Comparison of ENCODE assay signal across 9 mouse cellular contexts in genomic region chr5:99157973-99158372, GRCm38 (mm10).
DNase-seq lines count a peak whose midpoint lies in the region; ATAC-seq and TF ChIP-seq lines count a peak whose summit lies in the region.
"Had no signal": no experiment of that assay in that cellular context is flagged by ENCODE, and none has a peak within 500 bp of the region (broad histone marks: within the 10 kb centered on the region; RNA-seq: fewer than 3 reads in every experiment).

No protein-coding gene starts in this region.

- no peaks in the 10 kb centered on the region for H3K9me3 ChIP-seq in intestine, embryonic 14.5 days (ENCODE audit: control insufficient read depth, low read length)
- no peaks in the 10 kb centered on the region for H3K9me3 ChIP-seq in intestine, embryonic 15.5 days
- H3K9me3 ChIP-seq in midbrain, postnatal 0 days (ENCODE audit: low read length), result no peaks in the 10 kb centered on the region
- H3K9me3 ChIP-seq: embryonic facial prominence, embryonic 15.5 days had no signal

- ATAC-seq in intestine, embryonic 14.5 days (replicated peaks; ENCODE audit: low FRiP score, low TSS enrichment, low read depth), result no peak
- no peak for ATAC-seq in intestine, embryonic 15.5 days
- ATAC-seq in midbrain, postnatal 0 days (ENCODE audit: low FRiP score), result no peak
- ATAC-seq in monocyte, adult 5-6 weeks (replicated peaks; ENCODE audit: insufficient number of reproducible peaks, low FRiP score, low TSS enrichment, poor library complexity, severe bottlenecking), result no peak

- H3K27ac ChIP-seq in intestine, embryonic 14.5 days (ENCODE audit: low read depth), result no peak overlapping the region
- no peak overlapping the region for H3K27ac ChIP-seq in intestine, embryonic 15.5 days
- no peak overlapping the region for H3K27ac ChIP-seq in left cerebral cortex, adult 2 months
- H3K27ac ChIP-seq in midbrain, postnatal 0 days (ENCODE audit: low read depth, low read length), result no peak overlapping the region
- H3K27ac ChIP-seq: embryonic facial prominence, embryonic 15.5 days had no signal

- H3K27me3 ChIP-seq in intestine, embryonic 14.5 days (replicated peaks; ENCODE audit: control insufficient read depth, insufficient read depth, low read length), result no peaks in the 10 kb centered on the region
- H3K27me3 ChIP-seq in intestine, embryonic 15.5 days (replicated peaks), result no peaks in the 10 kb centered on the region
- no peaks in the 10 kb centered on the region for H3K27me3 ChIP-seq in midbrain, postnatal 0 days (ENCODE audit: insufficient read depth, low read length)
- H3K27me3 ChIP-seq: embryonic facial prominence, embryonic 15.5 days had no signal

- 6% methylated on average over 1 of the region's 1 CpGs for WGBS in intestine, embryonic 14.5 days
- 8% methylated on average over 1 of the region's 1 CpGs for WGBS in intestine, embryonic 15.5 days
- WGBS in midbrain, postnatal 0 days, result 30% methylated on average over 1 of the region's 1 CpGs

- H3K9ac ChIP-seq in intestine, embryonic 14.5 days (ENCODE audit: low read length), result no peak overlapping the region
- H3K9ac ChIP-seq in intestine, embryonic 15.5 days, result no peak overlapping the region
- no peak overlapping the region for H3K9ac ChIP-seq in midbrain, postnatal 0 days (replicated peaks; ENCODE audit: low read length, poor library complexity, severe bottlenecking)
- H3K9ac ChIP-seq: embryonic facial prominence, embryonic 15.5 days had no signal

- intact Hi-C loops in gastrocnemius, postnatal 14 days (cut with DNase I; ENCODE audit: low total_unique reads), result loop anchor here (10.0 kb wide), 1 partner anchor 263 kb away; no protein-coding TSS in a partner anchor
- intact Hi-C loops in left cerebral cortex, adult 2 months (cut with DNase I), result loop anchor here (1.0 to 2.0 kb wide), 2 partner anchors 256 to 811 kb away; no protein-coding TSS in a partner anchor

- TF ChIP-seq CTCF in left cerebral cortex, adult 2 months (IDR thresholded peaks at IDR 0.05), result peak; percentile 68
- TF ChIP-seq CTCF in midbrain, postnatal 0 days (IDR thresholded peaks at IDR 0.05), result peak; percentile 87

- H3K36me3 ChIP-seq in intestine, embryonic 14.5 days (ENCODE audit: control insufficient read depth, insufficient read depth, low read length), result no peaks in the 10 kb centered on the region
- no peaks in the 10 kb centered on the region for H3K36me3 ChIP-seq in intestine, embryonic 15.5 days
- no peaks in the 10 kb centered on the region for H3K36me3 ChIP-seq in midbrain, postnatal 0 days (ENCODE audit: insufficient read depth, low read length)
- H3K36me3 ChIP-seq: embryonic facial prominence, embryonic 15.5 days had no signal

- no peaks in the 10 kb centered on the region for H3K4me1 ChIP-seq in intestine, embryonic 14.5 days (replicated peaks; ENCODE audit: control insufficient read depth, insufficient read depth, low read length)
- no peaks in the 10 kb centered on the region for H3K4me1 ChIP-seq in intestine, embryonic 15.5 days (replicated peaks)
- H3K4me1 ChIP-seq in midbrain, postnatal 0 days (ENCODE audit: insufficient read depth, low read length), result no peaks in the 10 kb centered on the region
- H3K4me1 ChIP-seq: embryonic facial prominence, embryonic 15.5 days had no signal

- DNase-seq in intestine, embryonic 14.5 days (ENCODE audit: low spot score), result peak; percentile 68
- DNase-seq in MN1 (ENCODE audit: low spot score), result peak; percentile 29
- DNase-seq in cerebellum, adult 8-10 months, result peak; percentile 7
- peak; percentile 31 for DNase-seq in gastrocnemius, postnatal 14 days
- DNase-seq in left cerebral cortex, adult 2 months (ENCODE audit: extremely low spot score in 1 of 2, low spot score in 2 of 2), result peak; percentile 39 to 57
- peak; percentile 82 for DNase-seq in midbrain, postnatal 0 days (ENCODE audit: low spot score)

- no peak overlapping the region for H3K4me3 ChIP-seq in intestine, embryonic 14.5 days (ENCODE audit: low read depth, low read length)
- H3K4me3 ChIP-seq in intestine, embryonic 15.5 days (replicated peaks), result no peak overlapping the region
- H3K4me3 ChIP-seq in left cerebral cortex, adult 2 months, result no peak overlapping the region
- H3K4me3 ChIP-seq in midbrain, postnatal 0 days (ENCODE audit: low read depth, low read length), result no peak overlapping the region
- H3K4me3 ChIP-seq: embryonic facial prominence, embryonic 15.5 days had no signal

- no peak overlapping the region for H3K4me2 ChIP-seq in intestine, embryonic 14.5 days (ENCODE audit: low read length)
- H3K4me2 ChIP-seq in intestine, embryonic 15.5 days (replicated peaks), result no peak overlapping the region
- no peak overlapping the region for H3K4me2 ChIP-seq in midbrain, postnatal 0 days (ENCODE audit: low read depth, low read length, poor library complexity, severe bottlenecking)
- H3K4me2 ChIP-seq: embryonic facial prominence, embryonic 15.5 days had no signal

Comparison
In these comparisons a context has a peak if more than half of its experiments do, and no peak if none do; other contexts are left out.
1. DNase-seq: peak in every context shown above with its lines; median percentile 82 in midbrain, postnatal 0 days; 68 in intestine, embryonic 14.5 days; 48 in left cerebral cortex, adult 2 months; 31 in gastrocnemius, postnatal 14 days; 29 in MN1; 7 in cerebellum, adult 8-10 months.